Mouse (Mus musculus) lung, embryonic 16.5 days (tissue): ENCODE data around the gene Grin1. TPM values are rescaled to one million over a fixed set of nuclear protein-coding genes. Genes with fewer than 3 reads are reported as not detected.

ENCODE experiments used
- ATAC-seq: fragments of 200-750 bp; cut with Nextera tagmentation; 2 replicates; pipeline ENCODE4 v1.8.0; 2017; ENCODE audit warnings: low read depth, mild to moderate bottlenecking, moderate library complexity
- H3K27ac ChIP-seq: fragments of 300-500 bp; sonication (generic); 2 replicates; pipeline ENCODE4 v1.5.1; 2014; ENCODE audit warnings: mild to moderate bottlenecking, control low read depth, low read length
- H3K27me3 ChIP-seq: fragments of 300-500 bp; sonication (generic); 2 replicates; pipeline ENCODE4 v1.6.1; 2014; ENCODE audit warnings: low read depth, low read length, mixed read lengths; ENCODE audit not compliant: control insufficient read depth, insufficient read depth
- H3K36me3 ChIP-seq: fragments of 300-500 bp; sonication (generic); 2 replicates; pipeline ENCODE4 v1.6.1; 2014; ENCODE audit warnings: low read length; ENCODE audit not compliant: control insufficient read depth, insufficient read depth
- H3K4me1 ChIP-seq: fragments of 300-500 bp; sonication (generic); replicated peaks from 2 replicates; pipeline ENCODE4 v1.6.1; 2014; ENCODE audit warnings: low read length, mixed read lengths; ENCODE audit not compliant: control insufficient read depth, insufficient read depth
- H3K4me2 ChIP-seq: fragments of 300-500 bp; sonication (generic); 2 replicates; pipeline ENCODE4 v1.6.1; 2014; ENCODE audit warnings: low read depth, low read length, control low read depth
- H3K4me3 ChIP-seq: fragments of 300-500 bp; sonication (generic); 2 replicates; pipeline ENCODE4 v1.5.1; 2014; ENCODE audit warnings: mild to moderate bottlenecking, low read length, control low read depth
- H3K9ac ChIP-seq: fragments of 300-500 bp; sonication (generic); 2 replicates; pipeline ENCODE4 v1.6.1; 2014; ENCODE audit warnings: low read length, control low read depth
- H3K9me3 ChIP-seq: fragments of 300-500 bp; sonication (generic); 2 replicates; pipeline ENCODE4 v1.6.1; 2016; ENCODE audit warnings: low read length; ENCODE audit not compliant: control insufficient read depth
- WGBS: fragments of 180-500 bp; shearing (Covaris S2); extraction: QIAGEN DNeasy Blood & Tissue Kit; methylation state at CpG from one replicate; pipeline ENCODE4 v1.1.7; 2014; 5-methylcytosine and 5-hydroxymethylcytosine counted together
- polyA plus RNA-seq: library from polyadenylated mRNA; unstranded; fragments of >200 nt; fragmentation: Nextera tagmentation; extraction: Ambion mirVana; gene quantifications from 2 replicates; pipeline ENCODE4 v1.2.1, GENCODE M21; 2015

The Grin1 gene
- polyA plus RNA-seq, 1 experiment from 2014 or later = 0.44 TPM

DNA sequence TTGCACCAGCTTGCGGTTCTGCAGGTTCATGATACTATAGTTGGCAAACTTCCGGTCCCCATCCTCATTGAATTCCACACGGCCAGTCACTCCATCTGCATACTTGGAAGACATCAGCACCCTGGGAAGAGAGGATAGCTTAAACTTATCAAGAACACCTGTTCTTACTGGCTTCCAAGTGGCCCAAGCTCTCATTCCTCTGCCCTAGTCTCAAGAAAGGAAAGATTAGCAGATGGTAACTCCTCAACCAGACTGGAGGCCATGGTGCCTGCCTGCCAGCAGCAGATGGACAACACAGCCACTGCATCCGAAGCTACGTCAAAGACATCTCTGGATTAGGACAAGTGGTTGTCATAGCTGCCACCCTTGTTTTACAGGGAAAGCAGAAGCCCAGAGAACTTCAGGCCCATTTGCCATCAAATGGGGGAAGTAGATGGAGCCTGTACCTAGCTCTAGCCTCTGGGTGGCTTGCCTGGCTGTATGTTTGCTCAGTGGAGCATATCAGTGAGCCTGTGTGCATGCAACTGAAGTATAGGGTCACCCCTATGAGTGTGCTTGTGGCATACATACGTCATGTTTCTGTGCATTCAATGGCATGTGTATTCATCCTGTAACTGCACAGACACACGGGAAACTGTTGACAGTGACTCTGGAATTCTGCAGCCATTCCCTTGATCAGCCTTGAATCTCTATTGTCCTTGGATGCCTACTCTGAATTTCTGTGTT lies 14.9 kb downstream of the Grin1 start:
- Histone ChIP-seq H3K36me3 (no peaks in the 10 kb centered on the region), H3K9ac (no peak overlapping the region), H3K4me3 (no peak overlapping the region; the same call in 1 of the 2 replicates), H3K4me1 (peaks cover 3% of the 10 kb centered on the region; the same call in 1 of the 2 replicates), H3K27ac (no peak overlapping the region), H3K27me3 (peaks cover 11% of the 10 kb centered on the region; the same call in 1 of the 2 replicates), H3K9me3 (no peaks in the 10 kb centered on the region), H3K4me2 (no peak overlapping the region)
- no peak for ATAC-seq
- 66% methylated on average over 7 of the region's 7 CpGs for WGBS

DNA sequence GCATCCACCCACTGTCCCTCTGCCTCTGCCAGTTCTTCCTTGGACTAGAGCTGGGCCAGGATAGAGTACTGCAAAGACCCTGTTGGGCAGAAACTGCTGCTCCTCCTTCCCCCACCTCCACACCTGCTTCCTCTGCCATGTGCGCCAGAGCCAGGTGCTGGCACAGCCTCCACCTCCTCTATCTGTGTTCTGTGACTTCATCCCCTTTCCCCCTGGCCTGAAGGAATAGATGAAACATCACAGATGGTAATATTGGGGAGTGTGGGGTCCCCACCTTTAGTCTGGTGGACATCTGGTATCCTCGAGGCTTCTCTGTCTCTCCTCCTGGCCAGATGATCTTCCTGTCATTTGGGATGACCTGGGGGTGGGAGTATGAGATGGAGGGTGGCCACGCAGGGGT lies 15.5 kb downstream of the Grin1 start:
- no peaks in the 10 kb centered on the region for H3K9me3 ChIP-seq
- WGBS = 53% methylated on average over 3 of the region's 3 CpGs
- ATAC-seq = no peak
- H3K4me1 ChIP-seq = peaks cover 3% of the 10 kb centered on the region; the same call in 1 of the 2 replicates
- no peaks in the 10 kb centered on the region for H3K36me3 ChIP-seq
- no peak overlapping the region for H3K4me2 ChIP-seq
- no peak overlapping the region for H3K9ac ChIP-seq
- no peak overlapping the region for H3K4me3 ChIP-seq
- H3K27me3 ChIP-seq = peaks cover 11% of the 10 kb centered on the region; the same call in 1 of the 2 replicates
- H3K27ac ChIP-seq = no peak overlapping the region

DNA sequence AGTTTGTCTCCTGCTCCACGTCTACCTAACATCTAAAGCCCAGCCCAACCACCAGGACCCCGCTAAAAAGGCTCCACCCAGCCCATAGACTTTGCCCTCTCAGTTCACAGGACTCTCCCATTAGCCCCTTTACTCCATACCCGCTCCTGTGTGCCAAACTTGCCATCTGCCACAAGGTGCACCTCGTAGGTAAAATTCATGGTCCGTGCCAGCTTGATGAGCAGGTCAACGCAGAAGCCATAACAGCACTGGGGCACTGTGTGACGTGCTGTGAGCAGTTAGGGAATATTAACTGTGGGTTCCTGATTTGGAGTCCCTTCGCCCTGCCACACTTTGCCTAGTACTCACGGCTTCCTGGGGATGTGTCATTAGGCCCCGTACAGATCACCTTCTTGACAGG lies 20.9 kb downstream of the Grin1 start:
- no peak for ATAC-seq
- H3K9ac ChIP-seq = no peak overlapping the region
- H3K36me3 ChIP-seq = no peaks in the 10 kb centered on the region
- H3K4me3 ChIP-seq = no peak overlapping the region
- H3K27ac ChIP-seq = no peak overlapping the region
- no peaks in the 10 kb centered on the region for H3K4me1 ChIP-seq
- 71% methylated on average over 10 of the region's 10 CpGs for WGBS
- H3K27me3 ChIP-seq = peaks cover 6% of the 10 kb centered on the region; the same call in 1 of the 2 replicates
- H3K9me3 ChIP-seq = no peaks in the 10 kb centered on the region
- no peak overlapping the region for H3K4me2 ChIP-seq

DNA sequence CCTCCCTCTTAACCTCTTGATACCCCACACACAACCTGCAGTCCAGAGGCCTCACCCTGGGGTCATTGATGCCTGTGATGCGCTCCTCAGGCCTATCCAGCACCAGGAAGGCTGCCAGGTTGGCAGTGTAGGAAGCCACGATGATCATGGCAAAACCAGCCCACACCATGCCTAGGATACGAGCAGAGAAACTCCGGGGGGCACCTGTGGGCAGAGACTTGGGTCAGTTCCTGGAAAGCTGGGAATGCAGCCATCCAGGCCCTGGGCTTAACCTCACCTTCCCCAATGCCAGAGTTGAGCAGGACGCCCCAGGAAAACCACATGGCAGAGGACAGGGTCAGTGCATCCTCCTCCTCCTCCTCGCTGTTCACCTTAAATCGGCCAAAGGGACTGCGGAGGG lies 21.9 kb downstream of the Grin1 start:
- WGBS = 77% methylated on average over 8 of the region's 8 CpGs
- peaks cover 14% of the 10 kb centered on the region for H3K27me3 ChIP-seq

DNA sequence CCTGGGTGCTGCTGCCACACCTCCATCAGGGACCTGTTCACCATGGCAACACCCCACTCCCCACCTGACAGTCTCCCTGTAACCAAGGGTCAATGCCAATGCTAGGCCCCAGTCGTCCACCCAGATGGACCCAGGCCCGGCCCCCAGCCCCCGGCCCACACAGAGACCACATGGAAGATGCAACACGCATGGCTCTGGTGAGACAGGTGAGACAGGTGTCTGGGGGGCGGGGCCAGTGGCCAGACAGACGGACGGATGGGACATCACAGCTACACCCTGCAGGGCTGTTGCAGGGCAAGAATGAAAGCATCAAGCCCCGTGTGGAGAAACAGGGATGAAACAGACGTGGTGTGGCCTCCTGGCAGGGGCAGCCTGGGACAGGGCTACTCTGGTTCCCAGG lies 25.3 kb downstream of the Grin1 start:
- Histone ChIP-seq H3K9ac (no peak overlapping the region), H3K4me1 (peaks cover 15% of the 10 kb centered on the region; the same call in 1 of the 2 replicates), H3K4me3 (no peak overlapping the region), H3K9me3 (no peaks in the 10 kb centered on the region), H3K36me3 (no peaks in the 10 kb centered on the region), H3K27me3 (peaks cover 47% of the 10 kb centered on the region), H3K4me2 (no peak overlapping the region), H3K27ac (no peak overlapping the region)
- 65% methylated on average over 9 of the region's 9 CpGs for WGBS
- no peak for ATAC-seq

More for the DNA sequence above, 21.9 kb downstream of the Grin1 start:
- Histone ChIP-seq H3K4me3 (no peak overlapping the region), H3K36me3 (no peaks in the 10 kb centered on the region), H3K4me1 (peaks cover 6% of the 10 kb centered on the region; the same call in 1 of the 2 replicates), H3K4me2 (no peak overlapping the region), H3K9me3 (no peaks in the 10 kb centered on the region), H3K9ac (no peak overlapping the region), H3K27ac (no peak overlapping the region)
- ATAC-seq = no peak

DNA sequence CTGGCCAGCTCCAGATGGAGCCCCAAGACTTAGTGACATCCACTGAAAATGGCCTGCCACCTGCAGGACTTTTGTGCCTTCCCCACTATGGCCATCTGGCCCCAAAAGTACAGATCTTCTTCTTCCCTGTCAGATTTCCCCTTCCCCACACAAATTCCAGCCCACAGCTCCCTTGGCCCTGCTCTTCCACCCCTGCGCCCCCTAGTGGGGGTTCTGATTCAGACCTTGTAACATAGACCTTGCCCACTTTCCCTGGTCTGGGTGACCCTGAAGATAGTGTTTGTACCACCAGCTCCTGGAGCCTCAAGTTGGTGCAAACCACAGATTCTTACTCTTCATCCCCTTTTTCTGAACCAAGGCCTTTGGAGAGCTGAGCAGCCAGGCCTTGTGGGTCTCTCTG lies 26.1 kb downstream of the Grin1 start:
- no peak overlapping the region for H3K27ac ChIP-seq
- no peak overlapping the region for H3K4me2 ChIP-seq
- no peaks in the 10 kb centered on the region for H3K9me3 ChIP-seq
- 0% methylated on average over 1 of the region's 1 CpGs for WGBS
- 0 out of 2 replicates have a peak, but pooled peaks have one; percentile 15 for ATAC-seq
- no peak overlapping the region for H3K4me3 ChIP-seq
- H3K9ac ChIP-seq = no peak overlapping the region
- peaks cover 15% of the 10 kb centered on the region; the same call in 1 of the 2 replicates for H3K4me1 ChIP-seq
- H3K27me3 ChIP-seq = peaks cover 50% of the 10 kb centered on the region
- no peaks in the 10 kb centered on the region for H3K36me3 ChIP-seq

DNA sequence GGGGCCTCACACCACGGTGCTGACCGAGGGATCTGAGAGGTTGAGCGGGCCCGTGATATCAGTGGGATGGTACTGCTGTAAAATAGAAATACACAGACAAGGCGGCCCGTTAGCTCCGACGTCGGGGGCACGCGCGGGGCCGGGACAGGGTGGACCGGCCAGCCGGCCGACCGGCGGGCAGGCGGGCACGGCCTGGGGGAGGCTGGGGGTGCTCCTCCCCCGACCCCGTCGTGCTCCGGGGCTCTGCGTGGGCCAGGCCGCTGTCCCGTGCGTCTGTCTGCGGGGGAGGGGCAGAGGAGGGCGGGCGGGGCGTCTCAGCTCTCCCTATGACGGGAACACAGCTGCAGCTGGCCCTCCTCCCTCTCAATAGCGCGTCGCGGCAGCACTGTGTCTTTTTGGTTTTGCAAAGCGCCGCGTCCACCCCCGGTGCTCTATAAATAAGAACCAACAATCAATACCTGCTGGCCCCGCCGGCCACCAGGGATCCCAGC lies 26.9 kb downstream of the Grin1 start:
- 7% methylated on average over 37 of the region's 43 CpGs for WGBS
- Histone ChIP-seq H3K27me3 (peaks cover 50% of the 10 kb centered on the region), H3K9ac (peak overlapping the region; percentile 60), H3K27ac (no peak overlapping the region), H3K4me1 (peaks cover 18% of the 10 kb centered on the region), H3K4me3 (peak overlapping the region; percentile 42), H3K9me3 (no peaks in the 10 kb centered on the region), H3K4me2 (peak overlapping the region; percentile 57), H3K36me3 (no peaks in the 10 kb centered on the region)
- peak; percentile 39 for ATAC-seq

DNA sequence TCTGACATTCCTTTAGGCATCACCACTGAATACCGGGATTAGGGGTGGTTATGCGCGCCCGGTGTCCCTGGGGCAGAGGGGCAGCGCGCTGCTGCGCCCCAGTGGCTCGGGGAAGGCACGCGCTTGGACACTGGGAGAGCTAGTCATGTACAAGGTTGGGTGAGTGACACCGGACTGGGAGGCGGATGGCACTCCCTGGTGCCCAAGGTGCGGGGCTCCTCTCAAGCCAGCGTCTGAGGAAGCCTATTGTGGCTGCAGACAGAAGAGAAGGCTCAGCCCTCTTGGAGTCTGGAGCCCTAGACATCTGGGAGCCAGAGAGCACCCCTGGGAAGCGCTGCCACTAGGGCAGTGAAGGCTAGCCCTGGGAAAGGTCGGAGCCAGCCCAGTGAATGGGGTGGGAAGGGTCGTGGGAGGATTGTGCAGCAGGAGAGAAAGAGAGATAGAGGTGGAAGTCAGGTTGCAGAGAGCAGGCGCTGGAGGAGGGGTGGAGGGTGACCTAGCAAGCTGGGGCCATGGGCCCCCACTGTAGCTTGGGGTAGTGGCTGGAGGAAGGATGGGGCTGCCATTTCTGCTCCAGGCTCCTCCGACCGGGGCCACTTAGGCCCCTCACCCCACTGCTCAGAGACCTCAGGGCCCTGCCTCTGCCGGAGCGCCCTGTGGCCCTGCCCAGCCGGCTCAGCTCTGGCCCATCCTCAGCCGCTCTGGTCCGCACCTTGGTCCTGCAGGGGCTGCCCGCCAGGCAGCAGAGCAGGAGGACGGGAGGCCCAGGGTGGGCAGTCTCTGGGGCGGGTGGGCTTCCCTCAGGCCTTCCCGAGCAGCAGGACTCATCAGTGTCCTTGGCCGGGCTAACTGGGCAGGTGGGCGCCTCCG lies 27.6 kb downstream of the Grin1 start:
- H3K36me3 ChIP-seq = no peaks in the 10 kb centered on the region

DNA sequence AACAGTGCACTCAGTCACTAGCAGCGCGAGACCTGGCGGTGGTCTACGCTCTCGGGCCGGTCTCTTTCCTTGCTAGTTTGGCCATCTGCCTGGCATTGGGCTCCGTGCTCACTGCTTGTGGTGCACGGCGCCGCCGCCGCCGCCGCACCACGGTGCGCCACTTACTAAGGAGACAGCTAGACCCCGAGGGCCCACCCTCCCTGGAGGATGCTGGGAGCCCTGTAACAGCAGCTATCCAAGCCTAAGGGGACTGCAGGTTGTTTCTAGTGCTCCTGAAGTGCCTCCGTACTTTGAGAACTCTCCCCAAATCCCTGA lies 28.2 kb downstream of the Grin1 start:
- peaks cover 46% of the 10 kb centered on the region for H3K27me3 ChIP-seq

More for the DNA sequence above, 27.6 kb downstream of the Grin1 start:
- Histone ChIP-seq H3K9me3 (no peaks in the 10 kb centered on the region), H3K27me3 (peaks cover 50% of the 10 kb centered on the region), H3K27ac (no peak overlapping the region), H3K9ac (peak overlapping the region; percentile 60), H3K4me3 (peak overlapping the region; percentile 42), H3K4me2 (peak overlapping the region; percentile 57), H3K4me1 (peaks cover 24% of the 10 kb centered on the region)
- ATAC-seq = no peak
- 10% methylated on average over 32 of the region's 32 CpGs for WGBS

More for the DNA sequence above, 28.2 kb downstream of the Grin1 start:
- ATAC-seq = no peak
- 2% methylated on average over 18 of the region's 18 CpGs for WGBS
- Histone ChIP-seq H3K9me3 (no peaks in the 10 kb centered on the region), H3K4me3 (peak overlapping the region; percentile 42), H3K36me3 (peaks cover 1% of the 10 kb centered on the region), H3K9ac (peak overlapping the region; percentile 24; the same call in 1 of the 2 replicates), H3K4me2 (peak overlapping the region; percentile 47), H3K27ac (no peak overlapping the region), H3K4me1 (peaks cover 29% of the 10 kb centered on the region)
